ENCODE assay signal across 8 mouse cellular contexts in genomic region chr1:55404439-55404838, GRCm38 (mm10). TPM values are rescaled to one million over a fixed set of nuclear protein-coding genes. Genes with fewer than 3 reads are reported as not detected.
A peak's percentile ranks its signal among the peaks of the same experiment; 100 is the strongest.
DNase-seq lines count a peak whose midpoint lies in the region; ATAC-seq and TF ChIP-seq lines count a peak whose summit lies in the region.

No protein-coding gene starts in this region.

- TF ChIP-seq CTCF in left cerebral cortex, adult 2 months (IDR thresholded peaks at IDR 0.05): peak; percentile 88

- DNase-seq in heart, adult 9 months (ENCODE audit: low spot score in 2 of 2): peak; percentile 15 to 78
- DNase-seq in heart, adult 11 months: no peak
- peak; percentile 16 for DNase-seq in adrenal gland, adult 8-10 months
- peak; percentile 68 for DNase-seq in embryo, embryonic 9.5 days (ENCODE audit: extremely low spot score)
- DNase-seq in left cerebral cortex, adult 2 months (ENCODE audit: extremely low spot score in 1 of 2, low spot score in 2 of 2): peak; percentile 56 to 65
- peak; percentile 95 for DNase-seq in midbrain, embryonic 11.5 days (ENCODE audit: low spot score, missing footprints)
- DNase-seq in splenic B cell, adult 2 months (ENCODE audit: low read depth, low spot score): peak; percentile 87

- H3K4me2 ChIP-seq in hindbrain, embryonic 15.5 days: peak overlapping the region; percentile 95
- H3K4me2 ChIP-seq in midbrain, embryonic 11.5 days: 0 out of 2 replicates have a peak overlapping the region, but pooled peaks have one; percentile 99

- peak overlapping the region; percentile 74 for H3K4me3 ChIP-seq in hindbrain, embryonic 15.5 days
- H3K4me3 ChIP-seq in left cerebral cortex, adult 2 months: no peak overlapping the region
- H3K4me3 ChIP-seq in midbrain, embryonic 11.5 days (ENCODE audit: low read depth, low read length): no peak overlapping the region

- H3K9me3 ChIP-seq in hindbrain, embryonic 15.5 days: no peaks in the 10 kb centered on the region
- H3K9me3 ChIP-seq in midbrain, embryonic 11.5 days (ENCODE audit: control insufficient read depth, low read length): no peaks in the 10 kb centered on the region; the same call in 1 of the 2 replicates

- no peaks in the 10 kb centered on the region for H3K27me3 ChIP-seq in hindbrain, embryonic 15.5 days
- peaks cover 10% of the 10 kb centered on the region for H3K27me3 ChIP-seq in midbrain, embryonic 11.5 days (ENCODE audit: control insufficient read depth, insufficient read depth, low read length)
- H3K27me3 ChIP-seq in splenic B cell, adult 2 months (ENCODE audit: control insufficient read depth, insufficient read depth, low read length, poor library complexity, severe bottlenecking): no peaks in the 10 kb centered on the region

- no peak overlapping the region for H3K9ac ChIP-seq in hindbrain, embryonic 15.5 days
- H3K9ac ChIP-seq in midbrain, embryonic 11.5 days (ENCODE audit: low read length): no peak overlapping the region

- intact Hi-C loops in left cerebral cortex, adult 2 months (cut with DNase I): loop anchor here (1.0 kb wide), 2 partner anchors 332 to 434 kb away; no protein-coding TSS in a partner anchor

- no peak for ATAC-seq in hindbrain, embryonic 15.5 days (ENCODE audit: low FRiP score, low read depth)
- ATAC-seq in midbrain, embryonic 11.5 days (ENCODE audit: low FRiP score): no peak

- no peaks in the 10 kb centered on the region for H3K36me3 ChIP-seq in hindbrain, embryonic 15.5 days
- no peaks in the 10 kb centered on the region for H3K36me3 ChIP-seq in midbrain, embryonic 11.5 days (ENCODE audit: control insufficient read depth, insufficient read depth, low read length)
- H3K36me3 ChIP-seq in splenic B cell, adult 2 months (ENCODE audit: control insufficient read depth, insufficient read depth, low read length, poor library complexity, severe bottlenecking): no peaks in the 10 kb centered on the region

- H3K4me1 ChIP-seq in hindbrain, embryonic 15.5 days (replicated peaks): peaks cover 14% of the 10 kb centered on the region
- peaks cover 8% of the 10 kb centered on the region for H3K4me1 ChIP-seq in midbrain, embryonic 11.5 days (ENCODE audit: control insufficient read depth, insufficient read depth, low read length)

- H3K27ac ChIP-seq in hindbrain, embryonic 15.5 days (replicated peaks): no peak overlapping the region
- H3K27ac ChIP-seq in left cerebral cortex, adult 2 months: no peak overlapping the region
- H3K27ac ChIP-seq in midbrain, embryonic 11.5 days (ENCODE audit: low read depth, low read length): no peak overlapping the region

- WGBS in hindbrain, embryonic 15.5 days: 1% methylated on average over 3 of the region's 3 CpGs
- 2% methylated on average over 3 of the region's 3 CpGs for WGBS in midbrain, embryonic 11.5 days

RNA-seq across cellular contexts. Expression of gene Plcl1, which starts 1.3 kb away (rescaled TPM):
- total RNA-seq in adrenal gland, adult 8-10 months (2022): 1 to 10 TPM; 4.7 to 9.0 (median 6.6) TPM
- 4.0 and 4.5 TPM in 2 replicates for polyA plus RNA-seq in hindbrain, embryonic 15.5 days (2015; fragmentation: Nextera tagmentation; extraction: Ambion mirVana)
- total RNA-seq in left cerebral cortex, adult 2 months (2021): 10 to 100 TPM; 21.9 to 26.5 TPM
- 1.7 TPM in 2 replicates for polyA plus RNA-seq in midbrain, embryonic 11.5 days (2014; fragmentation: Nextera tagmentation; extraction: Ambion mirVana)

RNA-seq across cellular contexts. Expression of gene Boll, which starts 41.2 kb away (rescaled TPM):
- under 1 TPM in 2 of 4 experiments, not detected in 2; 0.23 to 0.28 TPM for total RNA-seq in adrenal gland, adult 8-10 months (2022)
- 0.22 TPM in 1 of 2 replicates, not detected in the other for polyA plus RNA-seq in hindbrain, embryonic 15.5 days (2015; fragmentation: Nextera tagmentation; extraction: Ambion mirVana)
- not detected for total RNA-seq in left cerebral cortex, adult 2 months (2021)
- 0.33 TPM in 1 of 2 replicates, not detected in the other for polyA plus RNA-seq in midbrain, embryonic 11.5 days (2014; fragmentation: Nextera tagmentation; extraction: Ambion mirVana)
